Mouse (Mus musculus): ENCODE results near the gene Edaradd.

Edaradd gene

DNA sequence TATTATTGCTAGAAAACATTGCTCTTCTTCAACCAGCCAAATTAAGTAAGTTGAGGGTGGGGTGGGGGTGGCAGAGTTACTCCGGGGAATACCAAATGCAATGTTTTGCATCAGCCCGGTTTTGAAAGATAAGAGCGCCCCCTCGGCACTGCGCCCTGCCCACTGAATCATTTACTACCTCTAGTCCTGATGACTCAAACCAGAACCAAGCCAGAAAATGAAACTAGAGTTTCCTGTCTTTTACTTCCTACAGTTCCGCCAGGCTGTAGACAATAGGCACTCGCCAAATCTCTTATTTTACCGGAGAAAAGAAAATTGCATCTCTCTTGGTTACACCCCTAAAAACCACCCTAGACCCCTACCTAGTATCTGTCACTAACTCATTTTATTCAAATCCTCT, 59.8 kb downstream of the Edaradd start:
- DNase-seq, result peak; percentile 58

DNA sequence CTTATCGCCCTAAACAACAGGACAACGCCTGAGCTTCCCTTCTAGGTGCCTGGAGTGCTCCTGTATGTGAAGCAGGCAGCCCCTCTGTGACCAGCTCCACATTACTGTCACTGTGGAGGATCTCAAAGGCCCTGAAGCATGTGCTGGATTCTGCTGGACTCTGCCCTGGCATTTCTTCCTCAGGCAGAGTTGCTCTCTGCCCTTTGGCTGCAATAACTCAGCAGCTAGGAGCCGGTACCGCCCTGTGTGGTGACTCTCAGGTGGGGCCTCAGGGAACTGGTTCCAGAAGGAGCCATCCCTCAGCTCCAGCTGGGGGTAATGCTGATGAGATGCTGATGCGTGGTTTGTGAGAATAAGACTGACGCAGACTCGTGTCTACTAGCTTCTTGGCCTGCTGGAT, 63.5 kb downstream of the Edaradd start:
- no peak for DNase-seq

DNA sequence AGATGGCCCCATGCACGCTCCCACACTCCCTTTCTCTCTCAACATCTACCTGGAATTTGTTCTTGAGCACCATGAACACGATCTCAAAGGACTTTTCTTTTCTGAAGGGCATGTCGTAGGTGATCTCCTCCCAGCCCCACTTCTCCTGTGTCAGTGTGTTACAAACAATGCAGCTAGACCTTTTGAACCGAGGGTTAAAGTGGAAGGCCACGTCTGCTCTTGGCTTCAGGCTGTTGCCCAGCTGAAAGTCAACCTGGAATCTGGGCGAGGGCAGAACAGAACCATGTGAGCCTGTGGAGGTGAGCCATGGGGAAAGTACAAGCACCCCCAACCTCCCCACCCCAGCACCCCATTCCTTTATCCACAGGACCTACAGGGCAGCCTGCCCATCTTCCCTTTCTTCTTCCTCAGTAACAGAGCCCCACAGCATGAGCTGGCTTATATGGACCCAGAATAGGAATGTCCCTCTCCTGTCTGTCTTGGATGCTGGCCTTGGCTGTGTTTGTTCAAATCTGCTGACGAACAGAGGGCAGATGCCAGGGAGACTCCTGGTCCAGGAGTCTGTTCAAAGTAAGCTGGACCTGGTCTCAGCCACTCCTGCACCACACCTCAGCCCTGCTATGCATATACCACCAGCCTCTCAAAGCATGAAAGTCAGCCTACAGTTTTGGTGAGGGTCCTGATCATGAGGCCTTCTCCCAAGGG, 65.4 kb downstream of the Edaradd start:
- DNase-seq, result no peak

DNA sequence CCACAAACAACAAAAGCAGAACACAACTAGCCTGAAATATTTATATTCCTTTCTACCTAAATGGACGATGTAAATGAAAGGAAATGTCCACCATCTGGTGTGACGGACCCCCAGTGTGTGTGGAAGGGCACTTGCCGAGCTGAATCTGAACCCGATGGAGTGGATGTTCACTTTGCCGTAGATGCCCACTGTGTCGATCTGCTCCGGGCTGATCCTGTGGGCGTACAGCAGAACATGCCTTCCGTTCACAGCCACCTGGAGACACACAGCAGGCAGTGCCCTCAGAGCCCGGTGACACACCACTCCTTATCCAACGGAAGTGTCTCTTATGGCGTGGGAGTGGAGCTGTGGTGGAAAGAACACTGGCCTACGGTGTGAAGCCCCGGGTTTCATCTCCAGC, 67.1 kb downstream of the Edaradd start:
- peak; percentile 54 for DNase-seq

DNA sequence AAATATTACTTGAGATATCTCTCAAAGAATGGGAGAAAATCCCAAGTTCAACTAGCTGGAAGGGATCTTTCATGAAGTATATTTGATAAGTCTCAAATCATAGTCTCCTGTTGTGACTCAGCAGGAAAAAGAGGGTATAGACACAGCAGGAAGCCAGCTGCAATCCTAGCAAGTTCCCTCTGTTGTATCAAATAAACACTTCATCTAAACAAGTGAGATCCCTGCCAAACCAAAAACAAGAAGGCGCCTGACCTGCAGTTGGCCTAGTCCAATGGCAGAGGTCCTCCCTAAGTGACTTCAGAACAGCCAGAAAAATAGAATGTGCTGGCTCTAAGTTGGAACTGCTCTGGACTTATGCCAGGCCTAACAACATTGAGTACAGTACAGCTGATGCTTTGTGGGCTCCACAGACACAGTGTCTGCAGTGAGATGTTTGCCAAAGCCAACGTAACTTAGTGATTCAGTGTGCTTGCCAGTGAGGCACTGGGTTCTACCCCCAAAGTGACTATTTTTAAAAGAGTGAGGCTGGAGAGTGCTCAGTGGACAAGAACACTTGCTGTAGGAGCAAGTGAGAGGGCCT, 78.1 kb downstream of the Edaradd start:
- DNase-seq, result no peak

DNA sequence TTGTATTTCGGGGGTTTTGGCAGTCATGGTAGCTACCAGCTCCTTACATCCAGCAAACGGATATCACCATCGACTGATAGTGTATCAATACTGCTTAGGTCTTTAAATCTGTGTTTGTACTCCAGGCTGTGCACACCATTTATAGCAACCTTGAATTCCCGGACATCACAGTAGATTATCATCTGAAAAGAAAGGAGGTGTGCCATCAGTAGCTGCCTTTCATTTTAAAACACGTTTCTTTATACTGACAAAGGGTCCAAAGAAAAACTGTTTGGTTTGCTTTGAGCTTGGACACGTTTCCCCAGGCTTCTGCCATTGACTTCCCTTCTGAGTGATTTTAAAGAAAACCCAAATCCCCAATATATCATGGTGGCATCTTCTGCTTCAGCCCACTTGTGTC, 79.4 kb downstream of the Edaradd start:
- DNase-seq, result no peak

DNA sequence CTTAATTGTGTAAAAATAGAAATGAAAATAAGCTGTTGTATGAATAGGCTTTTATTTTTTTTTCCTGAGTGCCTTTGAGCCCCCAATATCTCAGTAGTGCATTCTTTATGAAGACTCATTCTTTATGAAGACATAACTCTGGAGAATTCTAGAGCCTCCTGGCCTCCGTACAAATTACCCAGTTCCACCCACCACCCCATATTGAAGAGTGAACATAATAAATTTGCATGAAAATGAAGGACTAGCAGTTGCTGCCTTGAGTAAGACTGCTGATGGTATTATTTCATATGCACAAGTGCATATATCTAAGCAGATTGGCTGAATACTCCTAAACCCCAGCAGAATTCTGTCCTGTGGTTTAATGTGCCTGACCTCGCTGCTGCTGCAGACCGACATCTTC, 80.7 kb downstream of the Edaradd start:
- no peak for DNase-seq

DNA sequence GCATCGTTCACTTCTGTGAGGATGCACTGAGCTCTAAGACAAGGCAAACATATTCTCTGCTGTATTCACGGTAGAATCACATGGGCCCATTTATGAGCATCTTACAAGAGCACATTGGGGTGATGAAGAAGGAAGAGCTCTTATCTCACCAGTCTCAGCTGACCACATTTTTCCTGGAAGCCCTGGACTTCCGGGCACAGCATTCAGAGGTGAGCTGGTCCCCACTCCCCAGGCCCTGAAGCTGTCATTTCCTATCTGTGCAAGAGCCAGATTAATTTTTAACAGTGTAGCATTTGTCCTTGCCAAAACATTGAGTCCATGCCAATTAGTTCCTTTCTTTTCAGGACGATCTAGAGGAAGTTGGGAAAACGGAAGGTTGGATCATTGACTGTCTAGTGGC, 86.4 kb downstream of the Edaradd start:
- DNase-seq, result no peak

DNA sequence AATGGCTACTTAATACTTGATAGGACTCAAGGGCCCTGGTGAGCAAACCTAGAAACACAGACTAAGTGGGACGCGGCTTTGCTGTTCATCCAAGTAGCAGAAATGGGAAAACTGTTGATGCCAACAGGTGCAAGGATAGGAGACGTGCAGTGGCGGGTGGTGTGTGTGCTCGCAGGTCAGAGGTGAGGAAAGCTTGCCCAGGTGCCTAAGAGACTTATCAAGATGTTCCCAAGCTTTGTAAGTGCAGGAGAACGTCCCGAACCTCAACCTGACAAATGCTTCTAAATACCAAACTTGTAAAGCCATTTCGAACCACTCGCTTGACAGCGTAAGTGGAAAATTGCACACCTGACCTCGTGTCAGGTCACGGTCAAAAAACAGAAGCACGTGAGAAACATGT, 91.7 kb downstream of the Edaradd start:
- no peak for DNase-seq

All from cerebellum, adult 9-10 months (tissue).